In genomic region chr17:26972703-26973574, GRCm38 (mm10) we compare ENCODE assay signal across 8 mouse cellular contexts. TPM values are rescaled to one million over a fixed set of nuclear protein-coding genes. Genes with fewer than 3 reads are reported as not detected.
DNase-seq lines count a peak whose midpoint lies in the region; ATAC-seq and TF ChIP-seq lines count a peak whose summit lies in the region.

Zbtb9 (plus strand) TSS chr17:26973167.

- peak; percentile 92 to 93 for DNase-seq in gastrocnemius, adult 8-10 months (ENCODE audit: low spot score in 2 of 2)
- peak; percentile 78 for DNase-seq in hindlimb bud, embryonic 11.5 days (ENCODE audit: extremely low spot score, low read depth, low spot score)
- DNase-seq in left cerebral cortex, adult 8-10 months (ENCODE audit: low spot score in 2 of 2) = peak; percentile 86 to 95
- peak; percentile 98 for DNase-seq in right cerebral cortex, postnatal 10 days (ENCODE audit: low spot score in 2 of 2)
- peak; percentile 90 for DNase-seq in urinary bladder, postnatal 25 days (ENCODE audit: low spot score)

- 0 out of 2 replicates have a peak, but pooled peaks cover 4% of the 10 kb centered on the region for H3K4me1 ChIP-seq in cortical plate, adult 2 months (ENCODE audit: control insufficient read depth, insufficient read depth, low read length)
- H3K4me1 ChIP-seq in megakaryocyte, embryonic 14.5 days = peaks cover 68% of the 10 kb centered on the region

- peaks cover 41% of the 10 kb centered on the region for H3K36me3 ChIP-seq in megakaryocyte, embryonic 14.5 days (replicated peaks; ENCODE audit: low read length)

- TF ChIP-seq CTCF in cortical plate, adult 2 months (IDR thresholded peaks at IDR 0.05; ENCODE audit: extremely low read depth, insufficient read depth, low read length) = no peak

- TF ChIP-seq POLR2A in cortical plate, adult 2 months (IDR thresholded peaks at IDR 0.05; ENCODE audit: extremely low read depth, insufficient read depth, low read length) = peak; percentile 97

- H3K9me3 ChIP-seq in megakaryocyte, embryonic 14.5 days = no peaks in the 10 kb centered on the region

- peak within 1 kb of the TSS; percentile 48 for H3K4me3 ChIP-seq in cortical plate, adult 2 months (ENCODE audit: insufficient read depth, low read length)
- H3K4me3 ChIP-seq in megakaryocyte, embryonic 14.5 days (replicated peaks) = peak within 1 kb of the TSS; percentile 99

- peak; percentile 98 for ATAC-seq in activated CD4-positive, CD25-positive, alpha-beta regulatory T cell, adult 4 months

- peak within 1 kb of the TSS; percentile 7; the same call in 1 of the 2 replicates for H3K27ac ChIP-seq in cortical plate, adult 2 months (ENCODE audit: insufficient read depth, low read length)

- H3K27me3 ChIP-seq in megakaryocyte, embryonic 14.5 days (replicated peaks) = peaks cover 1% of the 10 kb centered on the region

RNA-seq across cellular contexts. Expression of gene Zbtb9, which starts in this region (rescaled TPM):
- 1 to 10 TPM; 8.6 to 9.8 TPM for polyA plus RNA-seq in activated CD4-positive, CD25-positive, alpha-beta regulatory T cell, adult 4 months (2017; shearing (Covaris generic))
- 13.9 and 14.5 TPM in 2 replicates for polyA plus RNA-seq in cortical plate, adult 2 months (2012; rRNA removed)
- total RNA-seq in gastrocnemius, adult 8-10 months (2022) = 1 to 10 TPM; 1.1 to 1.6 (median 1.5) TPM
- total RNA-seq in left cerebral cortex, adult 8-10 months (2022) = 10 to 100 TPM; 13.1 to 15.9 (median 14.7) TPM
- polyA plus RNA-seq in megakaryocyte, embryonic 14.5 days (2012; ENCODE audit: insufficient read depth, low replicate concordance) = 2.3 and 4.1 TPM in 2 replicates

Comparison
In these comparisons a context has a peak if more than half of its experiments do, and no peak if none do; other contexts are left out.
1. Peak in every context shown above with its lines: DNase-seq, ATAC-seq, H3K4me3 ChIP-seq and H3K27ac ChIP-seq.
2. RNA of gene Zbtb9 (total RNA-seq): 13.1 to 15.9 TPM in left cerebral cortex, adult 8-10 months; 1.1 to 1.6 TPM in gastrocnemius, adult 8-10 months; every median in the first group is over 4 times any median in the second.